Mouse (Mus musculus): ENCODE measurements around the gene Atp6v0a1. TPM values are rescaled to one million over a fixed set of nuclear protein-coding genes. Genes with fewer than 3 reads are reported as not detected.

The Atp6v0a1 gene
- polyA plus RNA-seq, 1 experiment from 2014 or later, result 54.9 TPM

DNA sequence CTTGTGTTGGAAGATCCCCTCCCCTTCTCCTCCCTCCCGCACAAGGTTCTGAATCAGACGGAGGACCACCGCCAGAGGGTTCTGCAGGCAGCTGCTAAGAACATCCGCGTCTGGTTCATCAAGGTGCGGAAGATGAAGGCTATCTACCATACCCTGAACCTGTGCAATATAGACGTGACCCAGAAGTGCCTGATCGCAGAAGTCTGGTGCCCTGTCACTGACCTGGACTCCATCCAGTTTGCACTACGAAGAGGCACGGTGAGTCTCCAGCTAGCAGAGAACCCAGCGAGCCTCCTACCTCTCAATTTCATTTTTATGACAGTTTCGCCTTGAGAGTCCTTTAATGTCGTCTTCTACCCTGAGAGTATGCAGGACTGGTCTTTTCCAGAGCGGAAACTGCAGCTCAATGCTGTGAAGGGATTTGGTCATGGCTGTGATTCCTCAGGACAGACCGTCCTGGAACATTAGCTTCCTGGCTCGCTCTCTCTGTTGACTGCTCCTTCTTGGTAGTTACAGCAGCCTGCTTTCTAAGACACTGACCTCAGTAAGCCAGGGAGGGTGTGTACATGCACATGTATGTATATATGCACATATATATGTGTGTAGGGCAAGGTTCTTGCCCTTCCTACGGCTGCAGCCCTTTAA is 24.7 kb downstream of the Atp6v0a1 start:
- WGBS, result 94% methylated on average over 17 of the region's 17 CpGs
- no peak for ATAC-seq (ENCODE audit: low FRiP score)
- H3K9me3 ChIP-seq, result no peaks in the 10 kb centered on the region
- H3K27me3 ChIP-seq, result no peaks in the 10 kb centered on the region
- no peak overlapping the region for H3K4me3 ChIP-seq (replicated peaks)
- no peak overlapping the region for H3K27ac ChIP-seq
- H3K4me2 ChIP-seq, result no peak overlapping the region
- H3K4me1 ChIP-seq, result no peaks in the 10 kb centered on the region
- peaks cover 79% of the 10 kb centered on the region for H3K36me3 ChIP-seq (replicated peaks)
- no peak overlapping the region for H3K9ac ChIP-seq

DNA sequence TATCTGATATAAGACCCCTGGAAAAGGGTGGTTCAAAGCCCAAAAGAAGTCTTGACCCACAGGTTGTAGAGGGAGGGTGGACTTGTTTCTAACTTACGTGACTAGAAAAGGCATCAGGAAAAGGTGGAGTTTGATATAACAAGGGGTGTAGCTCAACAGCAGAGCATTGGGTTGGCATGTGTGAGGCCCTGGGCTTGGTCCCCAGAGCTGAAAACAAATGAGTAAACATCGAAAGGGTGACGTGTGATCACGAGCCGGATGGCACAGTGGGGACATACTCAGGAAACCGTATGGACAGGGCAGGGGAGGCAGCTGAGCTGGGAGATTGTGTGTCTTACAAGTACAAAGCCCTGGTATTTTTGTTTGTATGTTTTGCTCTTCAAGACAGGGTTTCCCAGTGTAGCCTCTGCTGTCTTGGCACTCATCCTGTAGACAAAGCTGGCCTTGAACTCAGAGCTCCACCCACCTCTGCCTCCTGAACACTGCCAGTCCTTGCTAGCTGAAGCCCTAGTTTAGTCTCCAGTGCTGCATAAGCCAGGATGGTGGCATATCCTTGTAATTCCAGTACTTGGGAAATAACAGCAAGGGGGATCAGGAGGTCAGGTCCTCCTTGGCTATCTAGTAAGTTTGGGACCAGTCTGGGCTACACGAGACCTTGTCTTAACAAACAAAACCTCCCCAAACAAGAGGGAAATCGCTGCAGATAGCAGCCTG is 25.5 kb downstream of the Atp6v0a1 start:
- peaks cover 81% of the 10 kb centered on the region for H3K36me3 ChIP-seq (replicated peaks)
- 93% methylated on average over 8 of the region's 8 CpGs for WGBS

DNA sequence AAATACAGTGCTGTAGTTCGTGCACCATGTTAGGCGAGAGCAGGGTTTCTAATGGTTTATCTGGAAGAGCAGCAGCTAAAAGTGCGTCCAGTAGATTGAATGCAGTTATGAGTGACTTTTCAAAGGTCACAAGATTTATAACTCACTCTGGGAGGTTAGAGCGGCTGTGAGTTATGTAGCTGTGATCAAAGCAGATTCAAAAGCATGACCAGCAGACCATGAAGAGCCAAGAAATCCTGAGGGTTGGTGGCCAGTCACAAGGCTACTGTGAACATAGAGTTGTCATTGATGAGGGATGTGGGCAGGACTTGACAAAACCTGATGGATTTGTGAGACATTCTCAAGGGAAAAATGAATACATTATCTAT is 26.1 kb downstream of the Atp6v0a1 start:
- H3K4me2 ChIP-seq, result no peak overlapping the region
- no peaks in the 10 kb centered on the region for H3K4me1 ChIP-seq
- no peak overlapping the region for H3K9ac ChIP-seq
- no peak overlapping the region for H3K27ac ChIP-seq
- no peaks in the 10 kb centered on the region for H3K9me3 ChIP-seq
- H3K36me3 ChIP-seq (replicated peaks), result peaks cover 81% of the 10 kb centered on the region
- WGBS, result 91% methylated on average over 4 of the region's 4 CpGs
- no peaks in the 10 kb centered on the region for H3K27me3 ChIP-seq
- no peak overlapping the region for H3K4me3 ChIP-seq (replicated peaks)
- no peak for ATAC-seq (ENCODE audit: low FRiP score)

More for the DNA sequence above, 25.5 kb downstream of the Atp6v0a1 start:
- H3K4me3 ChIP-seq (replicated peaks), result no peak overlapping the region
- no peak overlapping the region for H3K4me2 ChIP-seq
- no peak overlapping the region for H3K9ac ChIP-seq
- ATAC-seq (ENCODE audit: low FRiP score), result no peak
- no peaks in the 10 kb centered on the region for H3K4me1 ChIP-seq
- no peak overlapping the region for H3K27ac ChIP-seq
- H3K27me3 ChIP-seq, result no peaks in the 10 kb centered on the region
- no peaks in the 10 kb centered on the region for H3K9me3 ChIP-seq

DNA sequence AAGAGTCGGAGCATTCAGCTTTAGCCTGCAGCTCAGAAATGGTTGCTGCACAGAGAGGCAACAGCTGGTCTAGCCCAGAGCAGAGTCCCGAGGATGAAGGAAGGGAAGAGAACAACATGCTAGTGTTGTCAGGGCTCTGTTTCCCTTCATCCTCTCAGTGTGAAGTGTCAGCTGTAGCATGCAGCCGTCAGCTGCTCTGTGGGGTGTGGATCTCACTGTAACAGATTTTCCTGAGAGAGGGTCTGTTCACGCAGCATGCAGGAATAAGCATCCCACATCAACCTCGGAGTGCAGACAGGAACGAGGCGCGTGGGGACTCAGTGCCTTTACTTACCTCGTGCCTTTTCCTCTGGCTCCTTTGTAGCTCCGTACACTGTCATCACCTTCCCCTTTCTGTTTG is 28.5 kb downstream of the Atp6v0a1 start:
- WGBS, result 89% methylated on average over 10 of the region's 10 CpGs
- Histone ChIP-seq H3K36me3 (replicated peaks) (peaks cover 90% of the 10 kb centered on the region), H3K9ac (no peak overlapping the region), H3K9me3 (no peaks in the 10 kb centered on the region), H3K27me3 (no peaks in the 10 kb centered on the region), H3K27ac (no peak overlapping the region), H3K4me2 (no peak overlapping the region), H3K4me3 (replicated peaks) (no peak overlapping the region), H3K4me1 (no peaks in the 10 kb centered on the region)
- no peak for ATAC-seq (ENCODE audit: low FRiP score)

DNA sequence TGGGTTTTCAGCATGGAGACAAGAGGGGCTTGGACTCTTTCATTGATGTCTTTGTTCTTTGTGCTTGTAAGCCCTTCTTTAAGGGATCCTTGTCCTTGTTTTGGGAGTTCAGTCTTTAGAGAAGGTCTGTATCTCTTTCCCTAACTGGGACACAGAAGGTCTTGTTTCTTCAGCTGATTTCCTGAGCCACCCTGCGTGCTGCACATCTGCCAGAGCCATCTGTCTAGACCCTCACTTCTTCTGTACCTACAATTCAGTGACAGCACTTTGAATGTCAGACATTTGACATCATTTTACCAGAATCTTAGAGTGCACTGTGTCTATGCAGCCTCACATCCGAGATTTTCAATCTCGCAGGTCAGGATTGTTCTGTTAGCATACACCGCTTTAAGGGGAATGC is 36.6 kb downstream of the Atp6v0a1 start:
- Histone ChIP-seq H3K4me3 (replicated peaks) (no peak overlapping the region), H3K4me1 (no peaks in the 10 kb centered on the region), H3K9ac (no peak overlapping the region), H3K4me2 (no peak overlapping the region), H3K27me3 (no peaks in the 10 kb centered on the region), H3K9me3 (no peaks in the 10 kb centered on the region), H3K27ac (no peak overlapping the region), H3K36me3 (replicated peaks) (peaks cover 91% of the 10 kb centered on the region)
- no peak for ATAC-seq (ENCODE audit: low FRiP score)
- 92% methylated on average over 4 of the region's 4 CpGs for WGBS

DNA sequence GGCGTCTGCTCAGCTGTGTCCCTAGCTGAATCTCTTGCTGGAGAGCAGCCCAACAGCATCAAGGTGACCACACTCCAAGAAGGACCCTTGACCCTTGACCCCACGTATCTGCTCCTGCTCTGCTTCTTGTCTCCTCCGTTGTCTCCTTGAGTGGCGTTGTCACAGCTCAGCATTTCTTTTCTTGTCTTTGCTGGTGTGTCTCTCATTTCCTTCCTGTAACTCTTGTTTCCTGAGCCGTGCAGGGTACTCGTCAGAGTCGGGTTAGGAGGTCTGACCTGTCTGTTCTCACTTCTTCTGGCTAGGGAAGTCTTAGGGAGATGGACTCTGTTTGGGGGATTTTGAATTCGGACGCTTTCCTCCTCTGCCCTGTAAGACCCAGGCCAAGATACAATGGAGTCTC is 37.2 kb downstream of the Atp6v0a1 start:
- Histone ChIP-seq H3K9me3 (no peaks in the 10 kb centered on the region), H3K27ac (no peak overlapping the region), H3K4me1 (no peaks in the 10 kb centered on the region), H3K27me3 (no peaks in the 10 kb centered on the region), H3K9ac (no peak overlapping the region), H3K4me3 (replicated peaks) (no peak overlapping the region), H3K4me2 (no peak overlapping the region), H3K36me3 (replicated peaks) (peaks cover 91% of the 10 kb centered on the region)
- WGBS, result 69% methylated on average over 9 of the region's 9 CpGs
- no peak for ATAC-seq (ENCODE audit: low FRiP score)

DNA sequence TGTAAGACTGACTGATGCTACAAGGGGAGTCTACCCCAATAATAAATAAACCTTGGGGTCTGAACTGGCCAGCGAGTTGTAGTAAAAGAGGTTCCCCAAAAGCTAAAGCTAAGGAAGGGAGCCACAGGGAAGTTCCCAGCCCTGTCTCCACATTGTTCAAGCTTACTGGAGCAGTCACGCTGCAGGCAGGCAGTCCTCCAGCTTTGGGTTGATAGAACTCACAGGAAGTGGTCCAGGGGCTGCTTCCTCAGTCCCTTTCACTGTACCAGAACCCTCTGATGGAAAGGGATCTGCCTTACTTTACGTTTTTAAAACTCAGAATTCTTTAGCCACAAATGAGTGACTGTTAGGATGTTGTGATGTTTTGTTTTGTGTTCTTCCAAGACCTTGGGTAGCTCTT is 38.2 kb downstream of the Atp6v0a1 start:
- 87% methylated on average over 3 of the region's 3 CpGs for WGBS
- Histone ChIP-seq H3K4me3 (replicated peaks) (no peak overlapping the region), H3K4me1 (no peaks in the 10 kb centered on the region), H3K27ac (no peak overlapping the region), H3K9me3 (no peaks in the 10 kb centered on the region), H3K9ac (no peak overlapping the region), H3K27me3 (no peaks in the 10 kb centered on the region), H3K36me3 (replicated peaks) (peaks cover 91% of the 10 kb centered on the region), H3K4me2 (no peak overlapping the region)
- ATAC-seq (ENCODE audit: low FRiP score), result no peak

DNA sequence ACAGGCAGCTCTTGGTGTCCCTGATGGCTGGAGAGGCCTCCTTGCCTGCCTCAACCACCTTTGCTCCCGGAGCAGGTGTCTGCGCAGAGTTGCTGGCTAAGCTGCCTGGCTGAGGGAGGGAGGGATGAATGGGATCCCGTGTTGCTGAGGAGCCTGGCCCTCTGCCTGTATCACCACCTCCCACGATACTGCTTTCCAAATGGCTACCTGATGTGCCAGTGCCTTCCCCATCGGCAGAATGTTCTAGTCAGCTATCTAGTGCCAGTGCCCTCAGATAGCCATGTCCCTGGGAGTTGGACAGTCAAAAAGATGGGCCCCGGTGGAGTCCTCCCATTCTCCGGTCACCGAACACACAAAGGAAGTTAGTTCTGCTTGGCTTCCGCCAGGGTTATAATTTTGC is 41.1 kb downstream of the Atp6v0a1 start:
- peaks cover 87% of the 10 kb centered on the region for H3K36me3 ChIP-seq (replicated peaks)

DNA sequence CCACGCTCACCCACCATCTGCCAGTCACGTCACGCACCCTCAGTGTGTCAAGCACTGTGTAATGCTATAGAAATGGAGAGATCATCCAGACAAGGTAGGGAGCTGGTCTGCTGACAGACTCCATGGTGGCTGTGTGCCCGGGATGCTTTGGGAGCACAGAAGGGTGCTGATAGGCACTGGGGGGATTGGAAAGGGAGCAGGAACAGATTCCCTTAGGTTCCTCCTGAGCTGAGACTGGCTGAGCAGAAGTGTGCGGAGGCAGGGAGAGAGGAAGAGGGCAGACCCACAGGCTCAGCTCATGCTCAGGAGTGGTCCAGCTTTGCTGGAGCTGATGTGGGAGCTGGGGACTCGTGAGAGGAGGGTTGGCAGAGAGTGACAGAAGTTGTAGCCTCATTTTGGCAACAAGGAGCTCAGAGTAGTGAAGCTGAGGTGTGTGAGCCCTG is 41.8 kb downstream of the Atp6v0a1 start:
- peaks cover 86% of the 10 kb centered on the region for H3K36me3 ChIP-seq (replicated peaks)
- WGBS, result 89% methylated on average over 6 of the region's 6 CpGs
- ATAC-seq (ENCODE audit: low FRiP score), result no peak

More for the DNA sequence above, 41.1 kb downstream of the Atp6v0a1 start:
- Histone ChIP-seq H3K4me3 (replicated peaks) (no peak overlapping the region), H3K9me3 (no peaks in the 10 kb centered on the region), H3K27ac (no peak overlapping the region), H3K4me2 (no peak overlapping the region), H3K4me1 (no peaks in the 10 kb centered on the region), H3K9ac (no peak overlapping the region), H3K27me3 (no peaks in the 10 kb centered on the region)
- 88% methylated on average over 9 of the region's 9 CpGs for WGBS
- ATAC-seq (ENCODE audit: low FRiP score), result no peak

DNA sequence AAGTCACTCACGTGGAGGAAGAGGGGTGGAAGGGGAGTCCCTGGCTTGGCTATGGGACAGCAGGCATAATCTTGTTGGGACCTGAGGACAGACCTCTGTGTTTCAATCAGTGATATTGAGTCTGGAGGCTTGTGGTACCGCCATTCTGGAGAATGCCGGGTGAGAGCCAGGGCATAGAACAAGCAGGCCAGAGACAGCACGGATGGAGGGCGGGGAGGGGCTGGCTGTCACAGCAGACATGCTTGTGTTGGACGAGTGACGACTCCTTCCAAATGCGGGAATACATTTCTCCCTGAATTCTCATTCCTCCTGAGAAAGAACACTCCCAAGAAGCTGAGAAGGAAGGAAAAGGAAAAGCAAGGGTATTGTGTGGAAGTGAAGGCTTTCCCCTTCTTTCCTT is 42.4 kb downstream of the Atp6v0a1 start:
- Histone ChIP-seq H3K4me1 (no peaks in the 10 kb centered on the region), H3K36me3 (replicated peaks) (peaks cover 82% of the 10 kb centered on the region), H3K9ac (no peak overlapping the region), H3K27me3 (no peaks in the 10 kb centered on the region), H3K4me3 (replicated peaks) (no peak overlapping the region), H3K27ac (no peak overlapping the region), H3K4me2 (no peak overlapping the region), H3K9me3 (no peaks in the 10 kb centered on the region)
- WGBS, result 90% methylated on average over 8 of the region's 8 CpGs
- no peak for ATAC-seq (ENCODE audit: low FRiP score)

More for the DNA sequence above, 41.8 kb downstream of the Atp6v0a1 start:
- Histone ChIP-seq H3K4me3 (replicated peaks) (no peak overlapping the region), H3K27ac (no peak overlapping the region), H3K9ac (no peak overlapping the region), H3K27me3 (no peaks in the 10 kb centered on the region), H3K4me2 (no peak overlapping the region), H3K9me3 (no peaks in the 10 kb centered on the region), H3K4me1 (no peaks in the 10 kb centered on the region)

DNA sequence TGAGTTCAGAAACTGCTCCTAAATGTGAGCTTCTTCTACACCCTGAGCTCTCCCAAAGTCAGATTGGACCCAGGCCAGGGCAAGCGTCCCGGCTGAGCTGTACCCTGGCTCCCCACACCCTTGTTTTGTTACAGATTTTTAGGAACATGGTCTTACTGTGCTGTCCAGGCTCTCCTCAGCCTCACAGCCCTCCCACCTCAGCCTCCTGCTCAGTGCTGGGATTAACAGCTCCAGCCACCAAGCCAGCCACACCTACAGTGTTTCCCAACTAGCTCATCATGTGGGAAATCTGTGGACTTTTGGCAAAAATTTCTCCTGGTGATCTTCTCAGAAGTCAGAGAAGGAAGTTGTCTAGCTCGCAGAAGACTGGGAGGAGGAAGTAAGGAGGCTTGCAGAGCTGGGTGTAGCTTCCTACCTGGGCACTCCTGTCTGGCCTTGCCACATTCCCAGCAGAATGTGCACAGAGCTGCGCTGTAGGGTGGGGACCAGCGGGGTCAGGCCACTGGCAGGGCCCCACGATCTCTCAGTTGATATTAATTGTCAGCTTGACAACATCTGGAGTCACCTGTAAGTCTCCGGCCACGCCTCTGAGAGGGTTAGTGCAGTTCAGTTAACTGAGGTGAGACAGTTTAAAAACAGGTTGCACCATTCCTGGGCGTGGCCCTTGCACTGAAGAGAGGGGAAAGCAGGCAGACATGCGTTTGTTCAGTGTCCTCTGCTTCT is 43.7 kb downstream of the Atp6v0a1 start:
- Histone ChIP-seq H3K27ac (no peak overlapping the region), H3K27me3 (no peaks in the 10 kb centered on the region), H3K4me3 (replicated peaks) (no peak overlapping the region), H3K9ac (no peak overlapping the region), H3K9me3 (no peaks in the 10 kb centered on the region), H3K36me3 (replicated peaks) (peaks cover 85% of the 10 kb centered on the region), H3K4me1 (no peaks in the 10 kb centered on the region), H3K4me2 (no peak overlapping the region)
- WGBS, result 92% methylated on average over 10 of the region's 10 CpGs
- no peak for ATAC-seq (ENCODE audit: low FRiP score)

DNA sequence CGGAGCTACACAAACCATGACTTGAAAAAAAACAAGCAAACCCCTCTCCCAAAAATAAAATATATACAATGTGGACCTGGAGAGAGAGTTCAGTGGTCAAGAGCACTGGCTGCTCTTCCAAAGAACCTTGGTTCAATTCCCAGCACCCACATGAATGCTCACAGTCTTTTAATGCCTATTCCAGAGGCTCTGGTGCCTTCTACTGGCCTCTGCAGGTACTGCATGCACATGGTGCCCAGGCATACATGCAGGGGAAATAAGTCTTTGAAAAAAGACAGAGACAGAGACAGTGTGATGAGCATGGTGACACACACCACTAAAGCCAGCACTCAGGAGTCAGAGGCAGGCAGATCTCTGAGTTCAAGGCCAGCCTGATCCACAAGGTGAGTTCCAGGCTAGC is 44.7 kb downstream of the Atp6v0a1 start:
- Histone ChIP-seq H3K9ac (no peak overlapping the region), H3K4me1 (no peaks in the 10 kb centered on the region), H3K27me3 (no peaks in the 10 kb centered on the region), H3K4me3 (replicated peaks) (no peak overlapping the region), H3K27ac (no peak overlapping the region), H3K9me3 (no peaks in the 10 kb centered on the region), H3K4me2 (no peak overlapping the region), H3K36me3 (replicated peaks) (peaks cover 82% of the 10 kb centered on the region)
- WGBS, result 100% methylated on average over 1 of the region's 1 CpGs
- no peak for ATAC-seq (ENCODE audit: low FRiP score)

All from forebrain, embryonic 12.5 days (tissue).